Mouse (Mus musculus) megakaryocyte, embryonic 14.5 days (primary cell): Measurements from ENCODE around the gene Bmi1.

Source experiments
- FLI1 ChIP-seq: IDR thresholded peaks from 2 replicates; pipeline ENCODE4 v1.6.1; 2012; ENCODE audit warnings: low read length, inconsistent platforms, mixed read lengths
- GATA1 ChIP-seq: IDR thresholded peaks from 3 replicates; pipeline ENCODE4 v1.6.1; 2012; ENCODE audit warnings: mixed read lengths, low read length, inconsistent platforms, borderline replicate concordance

- TF ChIP-seq GATA1, result no peak
- TF ChIP-seq FLI1, result no peak
These were observed 3.1 kb upstream of the Bmi1 start for GRCm38 (mm10) chr2:18673766-18674165.
